Mouse (Mus musculus) testis, adult 2 months (tissue): Measurements from ENCODE around the gene Mob3b.

ENCODE experiments used
- CTCF ChIP-seq: fragments of 200-500 bp; IDR thresholded peaks from 2 replicates; pipeline ENCODE4 v1.5.1; 2012; ENCODE audit warnings: low read depth, mild to moderate bottlenecking, inconsistent platforms, low read length, moderate library complexity; ENCODE audit not compliant: control insufficient read depth, insufficient read depth, insufficient replicate concordance
- POLR2A ChIP-seq: fragments of 200-500 bp; IDR thresholded peaks from 2 replicates; pipeline ENCODE4 v1.6.1; 2012; ENCODE audit warnings: low read depth, mild to moderate bottlenecking, inconsistent platforms, low read length, moderate library complexity; ENCODE audit not compliant: control insufficient read depth

DNA sequence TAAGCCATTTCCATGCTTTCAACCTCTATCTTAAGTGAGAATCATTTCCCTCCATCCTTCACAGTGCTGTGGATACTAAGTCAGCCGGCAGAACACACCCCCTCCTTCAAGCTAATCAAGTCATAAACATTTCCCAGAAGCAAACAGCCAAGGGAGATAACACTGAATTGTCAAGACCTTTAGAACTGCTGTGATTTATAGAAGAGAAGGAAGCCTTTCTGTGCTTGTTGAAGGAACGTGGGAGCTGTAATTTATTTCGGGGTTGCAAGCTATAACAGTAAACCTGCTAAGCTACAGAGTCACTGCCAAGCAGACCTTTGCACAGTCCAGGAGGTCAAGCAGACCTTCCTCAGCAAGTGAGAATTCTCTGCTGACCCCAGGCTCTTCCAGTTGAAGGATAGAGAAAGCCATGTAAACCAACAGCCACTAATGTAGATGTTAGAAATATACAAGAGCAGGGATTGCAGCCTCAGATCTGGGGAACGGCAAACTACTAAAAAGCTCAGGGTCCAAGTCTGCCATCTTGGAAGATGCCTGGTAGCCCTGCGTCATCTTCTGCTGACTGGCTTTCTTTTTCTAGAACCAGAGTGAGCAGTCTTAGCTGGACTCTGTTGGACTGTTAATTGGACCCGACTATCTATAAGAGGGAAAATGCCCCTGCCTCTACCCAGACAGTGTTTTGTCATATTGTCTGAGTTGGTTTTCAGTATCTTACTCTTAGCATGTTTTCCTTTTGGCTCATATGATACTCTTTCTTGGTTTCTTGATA lies 104.9 kb downstream of the Mob3b start:
- TF ChIP-seq CTCF (no peak), POLR2A (no peak)
